Mouse (Mus musculus) embryonic facial prominence, embryonic 12.5 days (tissue): ENCODE data around the gene Sp9. TPM values are rescaled to one million over a fixed set of nuclear protein-coding genes. Genes with fewer than 3 reads are reported as not detected.

Experiments
- ATAC-seq: fragments of 200-750 bp; cut with Nextera tagmentation; 2 replicates; pipeline ENCODE4 v1.8.0; 2017; ENCODE audit not compliant: insufficient number of reproducible peaks, insufficient read depth, low FRiP score, low TSS enrichment
- H3K27ac ChIP-seq: fragments of 300-500 bp; sonication (generic); 2 replicates; pipeline ENCODE4 v1.5.1; 2016; ENCODE audit warnings: mild to moderate bottlenecking
- H3K27me3 ChIP-seq: fragments of 300-500 bp; sonication (generic); 2 replicates; pipeline ENCODE4 v1.6.1; 2016; ENCODE audit warnings: mild to moderate bottlenecking, moderate library complexity
- H3K36me3 ChIP-seq: fragments of 300-500 bp; sonication (generic); 2 replicates; pipeline ENCODE4 v1.6.1; 2016; ENCODE audit warnings: mild to moderate bottlenecking
- H3K4me1 ChIP-seq: fragments of 300-500 bp; sonication (generic); 2 replicates; pipeline ENCODE4 v1.6.1; 2016
- H3K4me2 ChIP-seq: fragments of 300-500 bp; sonication (generic); replicated peaks from 2 replicates; pipeline ENCODE4 v1.6.1; 2016; ENCODE audit warnings: mild to moderate bottlenecking, moderate library complexity
- H3K4me3 ChIP-seq: fragments of 300-500 bp; sonication (generic); 2 replicates; pipeline ENCODE4 v1.5.1; 2016; ENCODE audit warnings: mild to moderate bottlenecking
- H3K9ac ChIP-seq: fragments of 300-500 bp; sonication (generic); 2 replicates; pipeline ENCODE4 v1.6.1; 2016; ENCODE audit warnings: mild to moderate bottlenecking, moderate library complexity
- H3K9me3 ChIP-seq: fragments of 300-500 bp; sonication (generic); 2 replicates; pipeline ENCODE4 v1.6.1; 2016; ENCODE audit warnings: mild to moderate bottlenecking, moderate library complexity
- WGBS: fragments of 180-500 bp; shearing (Covaris S2); methylation state at CpG from one replicate; pipeline ENCODE4 v1.1.7; 2016; 5-methylcytosine and 5-hydroxymethylcytosine counted together
- polyA plus RNA-seq: library from polyadenylated mRNA; unstranded; fragments of >200 nt; fragmentation: Nextera tagmentation; extraction: Ambion mirVana; gene quantifications from 2 replicates; pipeline ENCODE4 v1.2.1, GENCODE M21; 2016

The Sp9 gene
- polyA plus RNA-seq, 1 experiment from 2014 or later, result 1.6 TPM

GRCm38 (mm10) chr2:73276141-73276571, 4.4 kb downstream of the Sp9 start:
- no peak overlapping the region for H3K9ac ChIP-seq
- peaks cover 45% of the 10 kb centered on the region for H3K4me1 ChIP-seq
- no peaks in the 10 kb centered on the region for H3K36me3 ChIP-seq

GRCm38 (mm10) chr2:73277021-73277708, 5.4 kb downstream of the Sp9 start:
- no peak overlapping the region for H3K27ac ChIP-seq
- H3K4me3 ChIP-seq, result peak overlapping the region; percentile 20
- H3K9me3 ChIP-seq, result no peaks in the 10 kb centered on the region
- peaks cover 59% of the 10 kb centered on the region for H3K27me3 ChIP-seq
- no peaks in the 10 kb centered on the region for H3K36me3 ChIP-seq
- H3K4me1 ChIP-seq, result peaks cover 42% of the 10 kb centered on the region
- no peak overlapping the region for H3K9ac ChIP-seq
- peak overlapping the region; percentile 33 for H3K4me2 ChIP-seq
- under 1% methylated on average over 38 of the region's 38 CpGs for WGBS
- no peak for ATAC-seq

More at GRCm38 (mm10) chr2:73276141-73276571, 4.4 kb downstream of the Sp9 start:
- no peak for ATAC-seq
- Histone ChIP-seq H3K27me3 (peaks cover 60% of the 10 kb centered on the region), H3K9me3 (no peaks in the 10 kb centered on the region), H3K27ac (no peak overlapping the region), H3K4me3 (no peak overlapping the region), H3K4me2 (no peak overlapping the region)
- 2% methylated on average over 6 of the region's 6 CpGs for WGBS

- no peak for ATAC-seq
- H3K27me3 ChIP-seq, result peaks cover 59% of the 10 kb centered on the region
- no peak overlapping the region for H3K9ac ChIP-seq
- no peak overlapping the region for H3K27ac ChIP-seq
- H3K4me3 ChIP-seq, result peak overlapping the region; percentile 20; the same call in 1 of the 2 replicates
- no peaks in the 10 kb centered on the region for H3K36me3 ChIP-seq
- peak overlapping the region; percentile 33 for H3K4me2 ChIP-seq
- WGBS, result under 1% methylated on average over 18 of the region's 18 CpGs
- peaks cover 40% of the 10 kb centered on the region for H3K4me1 ChIP-seq
- no peaks in the 10 kb centered on the region for H3K9me3 ChIP-seq
Observed at GRCm38 (mm10) chr2:73277709-73278075, 6.0 kb downstream of the Sp9 start.

- H3K4me3 ChIP-seq, result no peak overlapping the region
- no peak for ATAC-seq
- H3K4me2 ChIP-seq, result peak overlapping the region; percentile 37
- 0 out of 2 replicates have a peak overlapping the region, but pooled peaks have one; percentile 9 for H3K9ac ChIP-seq
- peaks cover 53% of the 10 kb centered on the region for H3K27me3 ChIP-seq
- WGBS, result 2% methylated on average over 20 of the region's 20 CpGs
- peaks cover 34% of the 10 kb centered on the region for H3K4me1 ChIP-seq
- no peaks in the 10 kb centered on the region for H3K36me3 ChIP-seq
- H3K27ac ChIP-seq, result no peak overlapping the region
- H3K9me3 ChIP-seq, result no peaks in the 10 kb centered on the region
Observed at GRCm38 (mm10) chr2:73278131-73278854, 6.6 kb downstream of the Sp9 start.

GRCm38 (mm10) chr2:73278869-73279268, 7.1 kb downstream of the Sp9 start:
- WGBS, result under 1% methylated on average over 17 of the region's 17 CpGs
- peaks cover 47% of the 10 kb centered on the region for H3K27me3 ChIP-seq
- 0 out of 2 replicates have a peak overlapping the region, but pooled peaks have one; percentile 9 for H3K9ac ChIP-seq
- peak overlapping the region; percentile 17; the same call in 1 of the 2 replicates for H3K4me3 ChIP-seq
- no peak overlapping the region for H3K27ac ChIP-seq
- peak overlapping the region; percentile 37 for H3K4me2 ChIP-seq
- H3K4me1 ChIP-seq, result peaks cover 28% of the 10 kb centered on the region
- ATAC-seq, result 0 out of 2 replicates have a peak, but pooled peaks have one; percentile 30
- no peaks in the 10 kb centered on the region for H3K9me3 ChIP-seq
- no peaks in the 10 kb centered on the region for H3K36me3 ChIP-seq

- ATAC-seq, result no peak
- H3K4me1 ChIP-seq, result peaks cover 22% of the 10 kb centered on the region
- H3K4me3 ChIP-seq, result peak overlapping the region; percentile 17; the same call in 1 of the 2 replicates
- H3K27ac ChIP-seq, result no peak overlapping the region
- 0 out of 2 replicates have a peak overlapping the region, but pooled peaks have one; percentile 9 for H3K9ac ChIP-seq
- H3K4me2 ChIP-seq, result peak overlapping the region; percentile 37
- WGBS, result under 1% methylated on average over 31 of the region's 31 CpGs
- peaks cover 41% of the 10 kb centered on the region for H3K27me3 ChIP-seq
- H3K36me3 ChIP-seq, result no peaks in the 10 kb centered on the region
- no peaks in the 10 kb centered on the region for H3K9me3 ChIP-seq
Observed at GRCm38 (mm10) chr2:73279271-73280038, 7.7 kb downstream of the Sp9 start.

- Histone ChIP-seq H3K9ac (no peak overlapping the region), H3K36me3 (no peaks in the 10 kb centered on the region), H3K4me2 (peak overlapping the region; percentile 23; the same call in 1 of the 2 replicates), H3K9me3 (no peaks in the 10 kb centered on the region), H3K4me1 (peaks cover 22% of the 10 kb centered on the region), H3K4me3 (peak overlapping the region; percentile 11; the same call in 1 of the 2 replicates), H3K27me3 (peaks cover 39% of the 10 kb centered on the region), H3K27ac (no peak overlapping the region)
- 1% methylated on average over 33 of the region's 33 CpGs for WGBS
- no peak for ATAC-seq
Observed at GRCm38 (mm10) chr2:73280356-73281047, 8.8 kb downstream of the Sp9 start.

GRCm38 (mm10) chr2:73281048-73281661, 9.4 kb downstream of the Sp9 start:
- Histone ChIP-seq H3K9ac (no peak overlapping the region), H3K4me2 (peak overlapping the region; percentile 23; the same call in 1 of the 2 replicates), H3K27me3 (peaks cover 39% of the 10 kb centered on the region), H3K27ac (no peak overlapping the region), H3K4me1 (peaks cover 22% of the 10 kb centered on the region), H3K36me3 (no peaks in the 10 kb centered on the region), H3K4me3 (peak overlapping the region; percentile 11; the same call in 1 of the 2 replicates), H3K9me3 (no peaks in the 10 kb centered on the region)
- WGBS, result 7% methylated on average over 22 of the region's 22 CpGs
- no peak for ATAC-seq

- Histone ChIP-seq H3K9ac (no peak overlapping the region), H3K4me3 (no peak overlapping the region), H3K36me3 (no peaks in the 10 kb centered on the region), H3K9me3 (no peaks in the 10 kb centered on the region), H3K27ac (no peak overlapping the region), H3K27me3 (peaks cover 39% of the 10 kb centered on the region), H3K4me2 (no peak overlapping the region), H3K4me1 (peaks cover 22% of the 10 kb centered on the region)
- ATAC-seq, result no peak
- WGBS, result 8% methylated on average over 7 of the region's 7 CpGs
Observed at GRCm38 (mm10) chr2:73281707-73282106, 10.0 kb downstream of the Sp9 start.

- H3K36me3 ChIP-seq, result peaks cover 15% of the 10 kb centered on the region
- peaks cover 15% of the 10 kb centered on the region for H3K27me3 ChIP-seq
- ATAC-seq, result no peak
- H3K4me3 ChIP-seq, result no peak overlapping the region
- H3K4me2 ChIP-seq, result no peak overlapping the region
- H3K9me3 ChIP-seq, result no peaks in the 10 kb centered on the region
- no peak overlapping the region for H3K27ac ChIP-seq
- 10% methylated on average over 2 of the region's 2 CpGs for WGBS
- H3K4me1 ChIP-seq, result 0 out of 2 replicates have a peak, but pooled peaks cover 4% of the 10 kb centered on the region
- H3K9ac ChIP-seq, result no peak overlapping the region
Observed at GRCm38 (mm10) chr2:73285630-73286029, 13.9 kb downstream of the Sp9 start.
